Mouse (Mus musculus): ENCODE measurements around the gene Rnf220. TPM values are rescaled to one million over a fixed set of nuclear protein-coding genes. Genes with fewer than 3 reads are reported as not detected.

The Rnf220 gene
- polyA plus RNA-seq, 1 experiment from 2014 or later = 73.4 TPM

- Histone ChIP-seq H3K4me2 (ENCODE audit: low read depth, low read length) (no peak overlapping the region), H3K27me3 (ENCODE audit: control insufficient read depth, insufficient read depth, low read length) (no peaks in the 10 kb centered on the region), H3K27ac (ENCODE audit: low read depth, low read length) (no peak overlapping the region), H3K9ac (replicated peaks; ENCODE audit: low read depth, low read length) (no peak overlapping the region), H3K36me3 (ENCODE audit: control insufficient read depth, insufficient read depth, low read length) (no peaks in the 10 kb centered on the region), H3K4me1 (ENCODE audit: control insufficient read depth, insufficient read depth, low read length) (no peaks in the 10 kb centered on the region), H3K4me3 (ENCODE audit: low read depth, low read length) (no peak overlapping the region), H3K9me3 (ENCODE audit: control insufficient read depth, low read length) (no peaks in the 10 kb centered on the region)
- 88% methylated on average over 9 of the region's 9 CpGs for WGBS
- no peak for ATAC-seq (ENCODE audit: low read depth)
These were observed 275.0 kb downstream of the Rnf220 start for GRCm38 (mm10) chr4:117221836-117222235.

Other genes starting within 250 kb of the Rnf220 start
- gene Tmem53, start 245.1 kb downstream of the Rnf220 start, polyA plus RNA-seq (2014; fragmentation: Nextera tagmentation; extraction: Ambion mirVana) = 6.4 and 7.3 TPM in 2 replicates
- gene Armh1, start 244.9 kb downstream of the Rnf220 start, polyA plus RNA-seq (2014; fragmentation: Nextera tagmentation; extraction: Ambion mirVana) = 0.46 and 0.86 TPM in 2 replicates
- 210 and 291 TPM in 2 replicates for gene Eri3, start 53.3 kb upstream of the Rnf220 start, polyA plus RNA-seq (2014; fragmentation: Nextera tagmentation; extraction: Ambion mirVana)
- 81.3 and 87.5 TPM in 2 replicates for gene Dmap1, start 185.2 kb upstream of the Rnf220 start, polyA plus RNA-seq (2014; fragmentation: Nextera tagmentation; extraction: Ambion mirVana)
- gene Gm12845, start 227.4 kb upstream of the Rnf220 start, polyA plus RNA-seq (2014; fragmentation: Nextera tagmentation; extraction: Ambion mirVana) = not detected in 2 replicates